Mouse (Mus musculus) heart, embryonic 15.5 days (tissue): ENCODE data around the gene Jakmip3. TPM values are rescaled to one million over a fixed set of nuclear protein-coding genes. Genes with fewer than 3 reads are reported as not detected.
A peak's percentile ranks its signal among the peaks of the same experiment; 100 is the strongest.

Experiments used
- ATAC-seq: fragments of 200-750 bp; cut with Nextera tagmentation; replicated peaks from 2 replicates; pipeline ENCODE4 v1.8.0; 2017; ENCODE audit warnings: low read depth, moderate TSS enrichment; ENCODE audit not compliant: insufficient number of reproducible peaks, insufficient read depth, low FRiP score
- H3K27ac ChIP-seq: fragments of 300-500 bp; sonication (generic); 2 replicates; pipeline ENCODE4 v1.5.1; 2015; ENCODE audit warnings: mild to moderate bottlenecking, inconsistent platforms
- H3K27me3 ChIP-seq: fragments of 300-500 bp; sonication (generic); 2 replicates; pipeline ENCODE4 v1.6.1; 2015; ENCODE audit warnings: inconsistent platforms
- H3K36me3 ChIP-seq: fragments of 300-500 bp; sonication (generic); 2 replicates; pipeline ENCODE4 v1.6.1; 2015; ENCODE audit warnings: mild to moderate bottlenecking, inconsistent platforms
- H3K4me1 ChIP-seq: fragments of 300-500 bp; sonication (generic); replicated peaks from 2 replicates; pipeline ENCODE4 v1.6.1; 2015; ENCODE audit warnings: inconsistent platforms
- H3K4me2 ChIP-seq: fragments of 300-500 bp; sonication (generic); 2 replicates; pipeline ENCODE4 v1.6.1; 2015; ENCODE audit warnings: inconsistent platforms, mild to moderate bottlenecking, moderate library complexity
- H3K4me3 ChIP-seq: fragments of 300-500 bp; sonication (generic); 2 replicates; pipeline ENCODE4 v1.5.1; 2015; ENCODE audit warnings: mild to moderate bottlenecking, inconsistent platforms
- H3K9ac ChIP-seq: fragments of 300-500 bp; sonication (generic); 2 replicates; pipeline ENCODE4 v1.6.1; 2015; ENCODE audit warnings: mild to moderate bottlenecking, inconsistent platforms
- H3K9me3 ChIP-seq: fragments of 300-500 bp; sonication (generic); replicated peaks from 2 replicates; pipeline ENCODE4 v1.6.1; 2016; ENCODE audit warnings: inconsistent platforms
- WGBS: fragments of 180-500 bp; shearing (Covaris S2); methylation state at CpG from one replicate; pipeline ENCODE4 v1.1.7; 2015; ENCODE audit warnings: mixed read lengths; 5-methylcytosine and 5-hydroxymethylcytosine counted together
- polyA plus RNA-seq: library from polyadenylated mRNA; unstranded; fragments of >200 nt; fragmentation: Nextera tagmentation; extraction: Ambion mirVana; gene quantifications from 2 replicates; pipeline ENCODE4 v1.2.1, GENCODE M21; 2015

Gene Jakmip3
- polyA plus RNA-seq, 1 experiment from 2014 or later: not detected

DNA sequence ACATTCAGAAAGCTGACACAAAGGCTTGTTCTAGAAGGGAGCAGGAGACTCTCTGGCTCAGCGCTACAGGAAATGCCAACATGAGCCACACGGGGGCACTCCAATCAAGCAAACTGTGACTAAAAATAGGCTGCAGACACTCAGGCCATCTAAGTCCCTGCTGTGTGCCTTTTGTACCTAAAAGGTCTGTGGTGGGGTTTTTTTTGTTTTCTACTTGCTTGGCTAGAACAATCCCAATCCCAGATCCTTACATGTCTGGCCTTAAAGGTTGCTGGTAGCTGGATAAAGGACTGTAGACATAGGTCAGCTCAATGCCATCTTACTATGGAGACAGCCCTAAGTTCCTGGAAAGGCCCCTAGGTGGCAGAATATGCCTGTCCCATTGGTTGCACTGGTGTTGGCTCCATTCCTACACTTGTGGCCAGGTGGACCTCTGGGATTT is 127.7 kb downstream of the Jakmip3 start:
- Histone ChIP-seq H3K4me2 (no peak overlapping the region), H3K4me3 (no peak overlapping the region), H3K9ac (no peak overlapping the region), H3K4me1 (no peaks in the 10 kb centered on the region), H3K27me3 (0 out of 2 replicates have a peak, but pooled peaks cover 8% of the 10 kb centered on the region), H3K27ac (no peak overlapping the region), H3K9me3 (no peaks in the 10 kb centered on the region), H3K36me3 (no peaks in the 10 kb centered on the region)
- ATAC-seq: no peak
- 0% methylated on average over 2 of the region's 2 CpGs for WGBS

GRCm38 (mm10) chr7:139074189-139074588 is 133.7 kb downstream of the Jakmip3 start:
- no peak overlapping the region for H3K4me2 ChIP-seq
- H3K9ac ChIP-seq: no peak overlapping the region
- no peaks in the 10 kb centered on the region for H3K36me3 ChIP-seq
- no peak for ATAC-seq
- H3K9me3 ChIP-seq: no peaks in the 10 kb centered on the region
- peaks cover 14% of the 10 kb centered on the region for H3K27me3 ChIP-seq
- WGBS: 30% methylated on average over 6 of the region's 6 CpGs
- no peaks in the 10 kb centered on the region for H3K4me1 ChIP-seq
- no peak overlapping the region for H3K27ac ChIP-seq
- H3K4me3 ChIP-seq: no peak overlapping the region

- H3K4me2 ChIP-seq: no peak overlapping the region
- H3K27me3 ChIP-seq: peaks cover 16% of the 10 kb centered on the region
- H3K27ac ChIP-seq: no peak overlapping the region
- no peak overlapping the region for H3K4me3 ChIP-seq
- no peaks in the 10 kb centered on the region for H3K4me1 ChIP-seq
- H3K9ac ChIP-seq: no peak overlapping the region
- 56% methylated on average over 14 of the region's 14 CpGs for WGBS
- ATAC-seq: no peak
- no peaks in the 10 kb centered on the region for H3K36me3 ChIP-seq
- H3K9me3 ChIP-seq: no peaks in the 10 kb centered on the region
Measured at GRCm38 (mm10) chr7:139075054-139075794, 134.7 kb downstream of the Jakmip3 start.

DNA sequence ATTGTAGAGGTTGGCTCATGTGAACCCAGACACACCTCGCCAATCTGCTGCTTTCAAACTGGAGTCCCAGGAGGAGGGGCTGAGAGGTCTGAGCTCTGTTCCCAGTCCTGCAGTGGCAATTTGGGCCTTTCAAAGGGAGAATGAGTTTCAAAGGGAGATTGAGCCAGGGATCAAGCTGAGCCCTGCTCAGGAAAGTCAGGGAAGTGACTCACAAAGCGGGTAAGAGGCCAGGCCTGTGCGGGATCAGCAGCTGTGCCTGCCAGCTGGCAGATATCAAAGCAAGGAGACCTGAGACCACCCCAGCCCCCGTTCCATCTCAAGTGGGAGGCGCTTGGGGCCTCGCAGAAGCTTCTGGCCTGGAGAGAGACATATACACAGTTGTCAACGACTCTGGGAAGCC is 136.8 kb downstream of the Jakmip3 start:
- Histone ChIP-seq H3K4me1 (no peaks in the 10 kb centered on the region), H3K36me3 (no peaks in the 10 kb centered on the region), H3K9me3 (no peaks in the 10 kb centered on the region), H3K4me2 (no peak overlapping the region), H3K27me3 (peaks cover 23% of the 10 kb centered on the region), H3K4me3 (no peak overlapping the region), H3K27ac (no peak overlapping the region), H3K9ac (no peak overlapping the region)
- WGBS: 26% methylated on average over 7 of the region's 7 CpGs
- no peak for ATAC-seq

- no peak overlapping the region for H3K4me3 ChIP-seq
- 59% methylated on average over 6 of the region's 6 CpGs for WGBS
Measured at GRCm38 (mm10) chr7:139078181-139078580, 137.7 kb downstream of the Jakmip3 start.

DNA sequence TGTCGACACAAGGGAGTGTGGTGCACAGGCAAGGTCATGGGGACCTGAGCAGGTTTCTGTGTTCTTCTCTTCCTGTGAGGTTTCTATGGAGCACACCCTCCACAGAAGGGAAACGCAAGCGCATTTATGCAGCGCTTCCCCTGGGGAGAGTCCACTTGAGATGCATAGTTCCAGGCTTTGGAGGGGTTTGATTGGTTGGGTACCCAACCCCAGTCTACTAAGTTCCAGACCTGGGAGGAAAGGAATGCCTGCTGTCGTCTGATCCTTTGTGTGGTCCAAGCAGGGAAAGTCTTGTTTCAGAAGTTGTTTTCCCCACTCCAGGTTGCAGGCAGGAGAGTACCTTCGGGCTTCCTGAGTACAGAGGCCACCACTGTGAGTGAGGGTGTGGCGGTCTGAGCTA is 138.6 kb downstream of the Jakmip3 start:
- 63% methylated on average over 7 of the region's 7 CpGs for WGBS
- no peak overlapping the region for H3K9ac ChIP-seq
- peaks cover 35% of the 10 kb centered on the region for H3K27me3 ChIP-seq
- H3K4me2 ChIP-seq: no peak overlapping the region
- no peak overlapping the region for H3K27ac ChIP-seq
- ATAC-seq: no peak
- no peaks in the 10 kb centered on the region for H3K36me3 ChIP-seq
- no peak overlapping the region for H3K4me3 ChIP-seq
- no peaks in the 10 kb centered on the region for H3K9me3 ChIP-seq
- H3K4me1 ChIP-seq: no peaks in the 10 kb centered on the region

More at GRCm38 (mm10) chr7:139078181-139078580, 137.7 kb downstream of the Jakmip3 start:
- Histone ChIP-seq H3K9ac (no peak overlapping the region), H3K27ac (no peak overlapping the region), H3K36me3 (no peaks in the 10 kb centered on the region), H3K4me1 (no peaks in the 10 kb centered on the region), H3K9me3 (no peaks in the 10 kb centered on the region), H3K4me2 (no peak overlapping the region), H3K27me3 (peaks cover 28% of the 10 kb centered on the region)
- no peak for ATAC-seq

- peaks cover 51% of the 10 kb centered on the region for H3K27me3 ChIP-seq
- H3K9ac ChIP-seq: no peak overlapping the region
- no peak overlapping the region for H3K27ac ChIP-seq
- no peaks in the 10 kb centered on the region for H3K9me3 ChIP-seq
- no peak overlapping the region for H3K4me3 ChIP-seq
- no peak for ATAC-seq
- H3K4me1 ChIP-seq: no peaks in the 10 kb centered on the region; the same call in 1 of the 2 replicates
- 68% methylated on average over 4 of the region's 4 CpGs for WGBS
- H3K4me2 ChIP-seq: no peak overlapping the region
- no peaks in the 10 kb centered on the region for H3K36me3 ChIP-seq
Measured at GRCm38 (mm10) chr7:139080714-139081113, 140.2 kb downstream of the Jakmip3 start.

- WGBS: 57% methylated on average over 5 of the region's 5 CpGs
- no peaks in the 10 kb centered on the region for H3K9me3 ChIP-seq
- peaks cover 4% of the 10 kb centered on the region for H3K4me1 ChIP-seq
- no peak overlapping the region for H3K4me3 ChIP-seq
- H3K4me2 ChIP-seq: no peak overlapping the region
- no peak overlapping the region for H3K9ac ChIP-seq
- ATAC-seq: no peak
- no peak overlapping the region for H3K27ac ChIP-seq
- no peaks in the 10 kb centered on the region for H3K36me3 ChIP-seq
- H3K27me3 ChIP-seq: peaks cover 53% of the 10 kb centered on the region
Measured at GRCm38 (mm10) chr7:139081158-139081557, 140.6 kb downstream of the Jakmip3 start.

DNA sequence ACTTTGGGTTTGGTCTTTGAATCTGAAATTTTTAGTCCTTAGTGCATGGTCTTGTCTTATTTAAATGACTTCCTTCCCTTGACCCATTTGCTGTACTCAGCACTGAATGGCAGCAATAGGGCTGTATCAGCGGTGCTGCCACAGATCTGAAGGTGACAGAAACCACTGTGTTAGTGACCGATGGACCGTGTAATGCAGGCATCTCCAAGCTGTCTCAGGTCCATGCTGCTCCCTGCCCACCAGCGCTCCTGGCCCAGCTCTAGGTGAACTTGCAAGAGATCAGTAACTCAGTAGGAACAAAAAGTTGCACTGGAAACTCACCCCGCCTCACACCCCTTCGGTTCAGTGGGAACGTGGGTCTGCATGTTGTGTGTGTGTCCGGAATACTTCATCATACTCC is 141.8 kb downstream of the Jakmip3 start:
- Histone ChIP-seq H3K9me3 (no peaks in the 10 kb centered on the region), H3K27ac (no peak overlapping the region), H3K36me3 (no peaks in the 10 kb centered on the region), H3K4me2 (no peak overlapping the region), H3K4me3 (no peak overlapping the region), H3K4me1 (peaks cover 10% of the 10 kb centered on the region), H3K27me3 (peaks cover 58% of the 10 kb centered on the region), H3K9ac (no peak overlapping the region)
- 76% methylated on average over 8 of the region's 8 CpGs for WGBS
- no peak for ATAC-seq

GRCm38 (mm10) chr7:139084316-139084715 is 143.8 kb downstream of the Jakmip3 start:
- whole genome bisulfite sequencing: 58% methylated on average over 1 of the region's 1 CpGs
- Histone ChIP-seq H3K4me3 (no peak overlapping the region), H3K27me3 (peaks cover 71% of the 10 kb centered on the region)

DNA sequence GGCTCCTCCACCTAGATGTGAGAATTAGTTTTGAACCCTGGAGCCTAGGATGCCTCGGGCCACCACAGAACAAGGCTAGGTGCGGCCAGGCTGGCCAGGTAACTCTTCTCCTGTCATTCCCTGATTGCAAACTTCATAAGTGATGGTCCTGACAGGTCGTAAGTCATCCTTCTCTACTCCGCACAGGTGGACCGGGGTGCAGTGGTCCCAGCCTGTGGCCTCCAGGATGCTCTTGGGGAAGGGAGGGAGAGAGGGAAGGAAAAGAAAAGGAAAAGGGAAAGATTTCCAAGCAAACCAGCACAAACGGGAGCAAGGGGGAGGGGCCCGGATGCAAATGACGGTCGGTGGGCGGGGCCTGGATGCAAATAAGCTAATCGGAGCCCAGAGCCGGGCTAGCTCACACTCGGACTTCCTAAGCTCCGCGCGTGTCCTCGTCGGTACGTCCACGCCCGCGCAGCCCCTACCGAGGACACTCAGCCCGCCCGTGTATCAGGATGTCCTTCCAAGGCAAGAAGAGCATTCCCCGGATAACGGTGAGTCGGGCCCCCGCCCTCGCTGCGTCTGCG is 145.2 kb downstream of the Jakmip3 start, which contains the start of gene Dpysl4:
TSS of gene Dpysl4 (plus strand) at position 373 of the 566 bp plus-strand sequence.
- peak; percentile 41; the same call in 1 of the 2 replicates for ATAC-seq
- 7% methylated on average over 32 of the region's 32 CpGs for WGBS

More at GRCm38 (mm10) chr7:139084316-139084715, 143.8 kb downstream of the Jakmip3 start:
- ATAC-seq: no peak
- Histone ChIP-seq H3K9ac (no peak overlapping the region), H3K36me3 (no peaks in the 10 kb centered on the region), H3K9me3 (no peaks in the 10 kb centered on the region), H3K27ac (no peak overlapping the region), H3K4me1 (peaks cover 10% of the 10 kb centered on the region), H3K4me2 (no peak overlapping the region)

More for the DNA sequence above, 145.2 kb downstream of the Jakmip3 start, which contains the start of gene Dpysl4:
- Histone ChIP-seq H3K4me2 (peak within 1 kb of the TSS; percentile 90), H3K27me3 (peaks cover 75% of the 10 kb centered on the region), H3K4me3 (peak within 1 kb of the TSS; percentile 54), H3K9me3 (no peaks in the 10 kb centered on the region), H3K9ac (peak within 1 kb of the TSS; percentile 41), H3K27ac (no peak within 1 kb of the TSS), H3K36me3 (no peaks in the 10 kb centered on the region), H3K4me1 (peaks cover 10% of the 10 kb centered on the region)
